Mouse (Mus musculus) skeletal muscle tissue, adult 2 months (tissue): ENCODE data around the gene Slc28a1.
"Not testable (repeated sequence)": the region's sequence is repeated elsewhere in the genome, so short reads cannot be mapped to it uniquely, and the experiment has no call there.

Experiments
- DNase-seq: peaks from one replicate; pipeline ENCODE4 v3.0.0-alpha.2; 2012; ENCODE audit warnings: low read depth, low spot score

Gene Slc28a1

GRCm38 (mm10) chr7:81167124-81167523, 52.5 kb downstream of the Slc28a1 start:
- peak; percentile 59 for DNase-seq

GRCm38 (mm10) chr7:81169351-81169750, 54.8 kb downstream of the Slc28a1 start:
- no peak for DNase-seq

- no peak for DNase-seq
These were observed 59.3 kb downstream of the Slc28a1 start for GRCm38 (mm10) chr7:81173931-81174330.

GRCm38 (mm10) chr7:81174654-81175053, 60.1 kb downstream of the Slc28a1 start:
- no peak for DNase-seq

- DNase-seq: no peak
These were observed 61.7 kb downstream of the Slc28a1 start for GRCm38 (mm10) chr7:81176187-81176769.

GRCm38 (mm10) chr7:81179494-81179893, 64.9 kb downstream of the Slc28a1 start:
- no peak for DNase-seq

- DNase-seq: peak; percentile 70
These were observed 68.0 kb downstream of the Slc28a1 start for GRCm38 (mm10) chr7:81182492-81183175.

- no peak for DNase-seq
These were observed 68.6 kb downstream of the Slc28a1 start for GRCm38 (mm10) chr7:81183181-81183580.

- peak; percentile 41 for DNase-seq
These were observed 69.5 kb downstream of the Slc28a1 start for GRCm38 (mm10) chr7:81184136-81184535.

GRCm38 (mm10) chr7:81184651-81185050, 70.1 kb downstream of the Slc28a1 start:
- DNase-seq: no peak

GRCm38 (mm10) chr7:81186036-81186435, 71.4 kb downstream of the Slc28a1 start:
- not testable (repeated sequence) for DNase-seq

GRCm38 (mm10) chr7:81189180-81189579, 74.6 kb downstream of the Slc28a1 start:
- DNase-seq: no peak

GRCm38 (mm10) chr7:81195509-81195908, 80.9 kb downstream of the Slc28a1 start:
- no peak for DNase-seq

GRCm38 (mm10) chr7:81196796-81197195, 82.2 kb downstream of the Slc28a1 start:
- DNase-seq: no peak

GRCm38 (mm10) chr7:81198538-81198937, 83.9 kb downstream of the Slc28a1 start:
- DNase-seq: no peak

GRCm38 (mm10) chr7:81199109-81199508, 84.5 kb downstream of the Slc28a1 start:
- DNase-seq: peak; percentile 31

GRCm38 (mm10) chr7:81199757-81200156, 85.2 kb downstream of the Slc28a1 start:
- DNase-seq: no peak

- no peak for DNase-seq
These were observed 87.8 kb downstream of the Slc28a1 start for GRCm38 (mm10) chr7:81202389-81202788.

- DNase-seq: not testable (repeated sequence)
These were observed 89.0 kb downstream of the Slc28a1 start for GRCm38 (mm10) chr7:81203576-81203975.

- DNase-seq: peak; percentile 29
These were observed 94.3 kb downstream of the Slc28a1 start for GRCm38 (mm10) chr7:81208944-81209343.

- DNase-seq: no peak
These were observed 95.5 kb downstream of the Slc28a1 start for GRCm38 (mm10) chr7:81209979-81210685.

- DNase-seq: peak; percentile 43
These were observed 97.2 kb downstream of the Slc28a1 start for GRCm38 (mm10) chr7:81211760-81212159.

GRCm38 (mm10) chr7:81212261-81212681, 97.7 kb downstream of the Slc28a1 start:
- peak; percentile 71 for DNase-seq
